Mouse (Mus musculus): ENCODE measurements around the gene Pacrg. TPM values are rescaled to one million over a fixed set of nuclear protein-coding genes. Genes with fewer than 3 reads are reported as not detected.

The Pacrg gene
- polyA plus RNA-seq, 1 experiment = 1.6 TPM

- H3K4me3 ChIP-seq (ENCODE audit: insufficient read depth, low read depth, low read length) = no peak overlapping the region
- no peak overlapping the region for H3K27ac ChIP-seq (replicated peaks; ENCODE audit: low read depth, low read length)
- H3K4me1 ChIP-seq (ENCODE audit: control insufficient read depth, insufficient read depth, insufficient read length, low read length) = no peaks in the 10 kb centered on the region; the same call in 1 of the 2 replicates
Measured at GRCm38 (mm10) chr17:10429406-10429805, 410.7 kb downstream of the Pacrg start.

GRCm38 (mm10) chr17:10425311-10425710 lies 414.8 kb downstream of the Pacrg start:
- Histone ChIP-seq H3K4me1 (ENCODE audit: control insufficient read depth, insufficient read depth, insufficient read length, low read length) (no peaks in the 10 kb centered on the region; the same call in 1 of the 2 replicates), H3K27ac (replicated peaks; ENCODE audit: low read depth, low read length) (no peak overlapping the region)

GRCm38 (mm10) chr17:10417558-10418253 lies 422.4 kb downstream of the Pacrg start:
- no peak overlapping the region for H3K27ac ChIP-seq (replicated peaks; ENCODE audit: low read depth, low read length)
- H3K4me3 ChIP-seq (ENCODE audit: insufficient read depth, low read depth, low read length) = no peak overlapping the region

More at GRCm38 (mm10) chr17:10425311-10425710, 414.8 kb downstream of the Pacrg start:
- H3K4me3 ChIP-seq (ENCODE audit: insufficient read depth, low read depth, low read length) = no peak overlapping the region

GRCm38 (mm10) chr17:10416995-10417394 lies 423.1 kb downstream of the Pacrg start:
- no peak overlapping the region for H3K27ac ChIP-seq (replicated peaks; ENCODE audit: low read depth, low read length)
- H3K4me1 ChIP-seq (ENCODE audit: control insufficient read depth, insufficient read depth, insufficient read length, low read length) = no peaks in the 10 kb centered on the region
- no peak overlapping the region for H3K4me3 ChIP-seq (ENCODE audit: insufficient read depth, low read depth, low read length)

More at GRCm38 (mm10) chr17:10417558-10418253, 422.4 kb downstream of the Pacrg start:
- H3K4me1 ChIP-seq (ENCODE audit: control insufficient read depth, insufficient read depth, insufficient read length, low read length) = no peaks in the 10 kb centered on the region

- no peak overlapping the region for H3K27ac ChIP-seq (replicated peaks; ENCODE audit: low read depth, low read length)
- H3K4me3 ChIP-seq (ENCODE audit: insufficient read depth, low read depth, low read length) = no peak overlapping the region
- H3K4me1 ChIP-seq (ENCODE audit: control insufficient read depth, insufficient read depth, insufficient read length, low read length) = peaks cover under 1% of the 10 kb centered on the region; the same call in 1 of the 2 replicates
Measured at GRCm38 (mm10) chr17:10416101-10416500, 424.0 kb downstream of the Pacrg start.

- no peak overlapping the region for H3K4me3 ChIP-seq (ENCODE audit: insufficient read depth, low read depth, low read length)
- H3K4me1 ChIP-seq (ENCODE audit: control insufficient read depth, insufficient read depth, insufficient read length, low read length) = peaks cover 3% of the 10 kb centered on the region; the same call in 1 of the 2 replicates
- H3K27ac ChIP-seq (replicated peaks; ENCODE audit: low read depth, low read length) = no peak overlapping the region
Measured at GRCm38 (mm10) chr17:10414383-10414782, 425.7 kb downstream of the Pacrg start.

- no peak overlapping the region for H3K4me3 ChIP-seq (ENCODE audit: insufficient read depth, low read depth, low read length)
- H3K27ac ChIP-seq (replicated peaks; ENCODE audit: low read depth, low read length) = no peak overlapping the region
- peaks cover 5% of the 10 kb centered on the region for H3K4me1 ChIP-seq (ENCODE audit: control insufficient read depth, insufficient read depth, insufficient read length, low read length)
Measured at GRCm38 (mm10) chr17:10413870-10414269, 426.2 kb downstream of the Pacrg start.

- no peak overlapping the region for H3K27ac ChIP-seq (replicated peaks; ENCODE audit: low read depth, low read length)
- no peak overlapping the region for H3K4me3 ChIP-seq (ENCODE audit: insufficient read depth, low read depth, low read length)
- peaks cover 23% of the 10 kb centered on the region for H3K4me1 ChIP-seq (ENCODE audit: control insufficient read depth, insufficient read depth, insufficient read length, low read length)
Measured at GRCm38 (mm10) chr17:10410597-10411476, 429.3 kb downstream of the Pacrg start.

GRCm38 (mm10) chr17:10408681-10409081 lies 431.4 kb downstream of the Pacrg start:
- H3K27ac ChIP-seq (replicated peaks; ENCODE audit: low read depth, low read length) = peak overlapping the region; percentile 58
- H3K4me3 ChIP-seq (ENCODE audit: insufficient read depth, low read depth, low read length) = no peak overlapping the region
- H3K4me1 ChIP-seq (ENCODE audit: control insufficient read depth, insufficient read depth, insufficient read length, low read length) = peaks cover 23% of the 10 kb centered on the region

GRCm38 (mm10) chr17:10407031-10407722 lies 432.9 kb downstream of the Pacrg start:
- peaks cover 24% of the 10 kb centered on the region for H3K4me1 ChIP-seq (ENCODE audit: control insufficient read depth, insufficient read depth, insufficient read length, low read length)
- H3K27ac ChIP-seq (replicated peaks; ENCODE audit: low read depth, low read length) = peak overlapping the region; percentile 86
- no peak overlapping the region for H3K4me3 ChIP-seq (ENCODE audit: insufficient read depth, low read depth, low read length)

GRCm38 (mm10) chr17:10406311-10406710 lies 433.8 kb downstream of the Pacrg start:
- H3K4me3 ChIP-seq (ENCODE audit: insufficient read depth, low read depth, low read length) = no peak overlapping the region
- peak overlapping the region; percentile 86; the same call in 1 of the 2 replicates for H3K27ac ChIP-seq (replicated peaks; ENCODE audit: low read depth, low read length)
- H3K4me1 ChIP-seq (ENCODE audit: control insufficient read depth, insufficient read depth, insufficient read length, low read length) = peaks cover 31% of the 10 kb centered on the region

GRCm38 (mm10) chr17:10405906-10406305 lies 434.2 kb downstream of the Pacrg start:
- H3K4me3 ChIP-seq (ENCODE audit: insufficient read depth, low read depth, low read length) = no peak overlapping the region
- H3K4me1 ChIP-seq (ENCODE audit: control insufficient read depth, insufficient read depth, insufficient read length, low read length) = peaks cover 31% of the 10 kb centered on the region
- no peak overlapping the region for H3K27ac ChIP-seq (replicated peaks; ENCODE audit: low read depth, low read length)

GRCm38 (mm10) chr17:10403186-10403585 lies 436.9 kb downstream of the Pacrg start:
- H3K4me1 ChIP-seq (ENCODE audit: control insufficient read depth, insufficient read depth, insufficient read length, low read length) = peaks cover 33% of the 10 kb centered on the region
- H3K4me3 ChIP-seq (ENCODE audit: insufficient read depth, low read depth, low read length) = no peak overlapping the region
- no peak overlapping the region for H3K27ac ChIP-seq (replicated peaks; ENCODE audit: low read depth, low read length)

- H3K4me1 ChIP-seq (ENCODE audit: control insufficient read depth, insufficient read depth, insufficient read length, low read length) = peaks cover 30% of the 10 kb centered on the region
- no peak overlapping the region for H3K4me3 ChIP-seq (ENCODE audit: insufficient read depth, low read depth, low read length)
- H3K27ac ChIP-seq (replicated peaks; ENCODE audit: low read depth, low read length) = no peak overlapping the region
Measured at GRCm38 (mm10) chr17:10402064-10402640, 438.0 kb downstream of the Pacrg start.
